Comparison of ENCODE assay signal across 9 mouse cellular contexts in the genomic region with DNA sequence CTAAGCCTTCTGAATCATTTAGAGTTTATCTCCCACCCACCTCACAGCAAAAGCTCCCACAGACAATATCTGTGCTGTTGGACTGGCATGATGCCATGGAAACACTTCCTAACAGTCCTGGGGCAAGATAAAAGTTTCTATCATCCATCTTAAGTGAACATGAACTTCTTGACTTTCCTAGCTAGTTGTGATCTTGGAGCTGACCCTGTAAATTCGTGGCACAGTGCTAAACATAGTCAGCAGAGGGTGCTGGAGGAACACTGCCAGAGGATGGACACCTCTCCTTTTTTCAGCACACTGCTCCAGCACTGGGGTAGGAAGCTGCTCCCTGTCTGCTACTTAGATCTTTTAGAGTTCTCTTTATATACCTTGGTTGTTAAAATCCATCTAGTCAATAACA. TPM values are rescaled to one million over a fixed set of nuclear protein-coding genes. Genes with fewer than 3 reads are reported as not detected.
A peak's percentile ranks its signal among the peaks of the same experiment; 100 is the strongest.
DNase-seq lines count a peak whose midpoint lies in the region; ATAC-seq lines count a peak whose summit lies in the region.
"Had no signal": no experiment of that assay in that cellular context is flagged by ENCODE, and none has a peak within 500 bp of the region (broad histone marks: within the 10 kb centered on the region; RNA-seq: fewer than 3 reads in every experiment).

No protein-coding gene starts in this region.

- no peak overlapping the region for H3K4me2 ChIP-seq in limb, embryonic 11.5 days (ENCODE audit: low read depth, severe bottlenecking)
- H3K4me2 ChIP-seq in midbrain, embryonic 13.5 days (replicated peaks), result no peak overlapping the region
- H3K4me2 ChIP-seq: midbrain, embryonic 12.5 days had no signal

- ATAC-seq in common myeloid progenitor, adult 5-6 weeks (replicated peaks; ENCODE audit: low read depth, poor library complexity, severe bottlenecking), result peak; percentile 86
- peak; percentile 43 for ATAC-seq in inflammation-experienced regulatory T-cells, adult 6 months
- ATAC-seq in limb, embryonic 11.5 days (ENCODE audit: insufficient number of reproducible peaks, low FRiP score, low TSS enrichment, low read depth), result no peak
- no peak for ATAC-seq in midbrain, embryonic 13.5 days

- H3K27ac ChIP-seq in limb, embryonic 11.5 days (replicated peaks; ENCODE audit: low read depth, low read length), result no peak overlapping the region
- no peak overlapping the region for H3K27ac ChIP-seq in midbrain, embryonic 13.5 days
- H3K27ac ChIP-seq: midbrain, embryonic 12.5 days had no signal

- peak; percentile 13 for DNase-seq in ovary, postnatal 36 days (ENCODE audit: low spot score)
- DNase-seq in ovary, postnatal 10 days (ENCODE audit: low spot score), result no peak
- DNase-seq in adipocyte (ENCODE audit: low spot score), result peak; percentile 74
- DNase-seq in limb, embryonic 11.5 days (ENCODE audit: low spot score), result peak; percentile 29
- peak; percentile 39 for DNase-seq in splenic B cell, adult 2 months (ENCODE audit: low read depth, low spot score)

- H3K27me3 ChIP-seq in limb, embryonic 11.5 days (ENCODE audit: control insufficient read depth, insufficient read depth, low read length), result no peaks in the 10 kb centered on the region
- H3K27me3 ChIP-seq in splenic B cell, adult 2 months (ENCODE audit: control insufficient read depth, insufficient read depth, low read length, poor library complexity, severe bottlenecking), result no peaks in the 10 kb centered on the region
- no peaks in the 10 kb centered on the region for H3K27me3 ChIP-seq in midbrain, embryonic 13.5 days
- H3K27me3 ChIP-seq: midbrain, embryonic 12.5 days had no signal

- 6% methylated on average over 1 of the region's 1 CpGs for WGBS in limb, embryonic 11.5 days
- WGBS in midbrain, embryonic 13.5 days, result 0% methylated on average over 1 of the region's 1 CpGs

- H3K4me3 ChIP-seq in limb, embryonic 11.5 days (ENCODE audit: low read depth, low read length), result no peak overlapping the region
- no peak overlapping the region for H3K4me3 ChIP-seq in midbrain, embryonic 13.5 days (replicated peaks)
- H3K4me3 ChIP-seq: midbrain, embryonic 12.5 days had no signal

- H3K9me3 ChIP-seq in limb, embryonic 11.5 days (ENCODE audit: control insufficient read depth, low read length), result no peaks in the 10 kb centered on the region
- no peaks in the 10 kb centered on the region for H3K9me3 ChIP-seq in midbrain, embryonic 13.5 days
- H3K9me3 ChIP-seq: midbrain, embryonic 12.5 days had no signal

- no peaks in the 10 kb centered on the region for H3K4me1 ChIP-seq in limb, embryonic 11.5 days (ENCODE audit: control insufficient read depth, insufficient read depth, low read length)
- no peaks in the 10 kb centered on the region for H3K4me1 ChIP-seq in midbrain, embryonic 13.5 days (replicated peaks)
- H3K4me1 ChIP-seq: midbrain, embryonic 12.5 days had no signal

- no peak overlapping the region for H3K9ac ChIP-seq in limb, embryonic 11.5 days (ENCODE audit: low read length)
- no peak overlapping the region for H3K9ac ChIP-seq in midbrain, embryonic 13.5 days (replicated peaks)
- H3K9ac ChIP-seq: midbrain, embryonic 12.5 days had no signal

- H3K36me3 ChIP-seq in limb, embryonic 11.5 days (ENCODE audit: control insufficient read depth, insufficient read depth, low read length), result no peaks in the 10 kb centered on the region
- H3K36me3 ChIP-seq in splenic B cell, adult 2 months (ENCODE audit: control insufficient read depth, insufficient read depth, low read length, poor library complexity, severe bottlenecking), result no peaks in the 10 kb centered on the region
- H3K36me3 ChIP-seq in midbrain, embryonic 13.5 days, result no peaks in the 10 kb centered on the region
- H3K36me3 ChIP-seq: midbrain, embryonic 12.5 days had no signal

RNA-seq across cellular contexts. Expression of a gene that starts 29.5 kb away (rescaled TPM):
- total RNA-seq in common myeloid progenitor, adult 5-6 weeks (2017), result 3.1 TPM in 1 of 2 replicates, not detected in the other
- 1 to 10 TPM in 2 of 3 experiments, under 1 TPM in 1; 0.47 to 5.8 (median 1.5) TPM for polyA plus RNA-seq in inflammation-experienced regulatory T-cells, adult 6 months (2017; shearing (Covaris generic))
- polyA plus RNA-seq in limb, embryonic 11.5 days (2014; fragmentation: Nextera tagmentation; extraction: Ambion mirVana), result 0.62 and 0.81 TPM in 2 replicates
- polyA plus RNA-seq in midbrain, embryonic 13.5 days (2015; fragmentation: Nextera tagmentation; extraction: Ambion mirVana), result 0.66 and 0.89 TPM in 2 replicates

RNA-seq across cellular contexts. Expression of a gene that starts 29.6 kb away (rescaled TPM):
- total RNA-seq in common myeloid progenitor, adult 5-6 weeks (2017), result 148 and 152 TPM in 2 replicates
- polyA plus RNA-seq in inflammation-experienced regulatory T-cells, adult 6 months (2017; shearing (Covaris generic)), result 10 to 100 TPM; 87.3 to 95.6 (median 90.8) TPM
- 55.9 and 57.0 TPM in 2 replicates for polyA plus RNA-seq in limb, embryonic 11.5 days (2014; fragmentation: Nextera tagmentation; extraction: Ambion mirVana)
- polyA plus RNA-seq in midbrain, embryonic 13.5 days (2015; fragmentation: Nextera tagmentation; extraction: Ambion mirVana), result 21.9 and 24.5 TPM in 2 replicates

RNA-seq across cellular contexts. Expression of a gene that starts 47.8 kb away (rescaled TPM):
- total RNA-seq in common myeloid progenitor, adult 5-6 weeks (2017), result 22.6 and 31.0 TPM in 2 replicates
- 100 to 1,000 TPM in 2 of 3 experiments, 10 to 100 TPM in 1; 94.4 to 152 (median 117) TPM for polyA plus RNA-seq in inflammation-experienced regulatory T-cells, adult 6 months (2017; shearing (Covaris generic))
- polyA plus RNA-seq in limb, embryonic 11.5 days (2014; fragmentation: Nextera tagmentation; extraction: Ambion mirVana), result 27.8 and 28.3 TPM in 2 replicates
- polyA plus RNA-seq in midbrain, embryonic 13.5 days (2015; fragmentation: Nextera tagmentation; extraction: Ambion mirVana), result 32.8 and 34.9 TPM in 2 replicates

Comparison
In these comparisons a context has a peak if more than half of its experiments do, and no peak if none do; other contexts are left out.
1. ATAC-seq: peak in common myeloid progenitor, adult 5-6 weeks (single experiment) and inflammation-experienced regulatory T-cells, adult 6 months (single experiment); none in limb, embryonic 11.5 days (single experiment) and midbrain, embryonic 13.5 days (single experiment).